Mouse (Mus musculus) c-Kit-positive CD71-positive TER-119-positive erythroid progenitor cells, embryonic 14.5 days (primary cell): ENCODE results near the gene Plekha5.

Experiments used
- DNase-seq: peaks from one replicate; pipeline ENCODE4 v3.0.0-alpha.2; 2013; ENCODE audit warnings: low spot score

Gene Plekha5

DNA sequence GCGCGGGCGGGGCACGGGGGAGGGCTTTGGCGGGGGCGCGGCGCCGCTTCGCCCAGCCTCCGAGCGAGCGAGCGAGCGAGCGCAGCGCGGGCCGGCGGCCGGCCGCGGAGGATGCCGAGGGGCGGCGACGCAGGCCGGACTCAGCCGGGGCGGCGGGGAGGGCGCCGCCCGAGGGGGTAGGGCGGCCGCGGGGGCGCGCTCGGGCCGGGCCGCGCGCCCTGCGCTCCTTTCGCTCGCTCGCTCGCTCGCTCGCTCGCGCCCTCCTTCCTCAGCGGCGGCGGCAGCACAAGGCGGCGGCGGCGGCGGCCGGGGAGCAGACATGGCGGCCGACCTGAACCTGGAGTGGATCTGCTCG, at the start of gene Plekha5:
Gene Plekha5, plus strand, starts transcription at position 209 of the 355 bp plus-strand sequence.
- peak; percentile 16 for DNase-seq

DNA sequence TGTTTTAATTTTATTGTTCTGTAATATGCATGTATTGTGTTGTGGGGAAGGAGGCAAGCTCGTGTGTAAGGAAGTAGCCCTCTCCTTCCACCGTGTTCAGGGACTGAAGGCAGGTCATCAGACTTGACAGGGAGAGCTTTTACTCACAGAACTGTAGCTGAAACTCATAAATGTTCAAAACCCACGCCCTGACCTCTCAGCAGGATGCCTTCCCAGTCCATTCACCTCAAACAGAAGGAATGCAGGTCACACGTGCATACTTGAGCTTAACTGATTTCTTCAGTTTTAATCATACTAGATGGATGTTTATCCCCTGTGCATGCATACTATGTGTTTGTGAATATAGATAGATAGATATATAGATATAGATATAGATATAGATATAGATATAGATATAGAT, 48.2 kb upstream of the Plekha5 start:
- no peak for DNase-seq

DNA sequence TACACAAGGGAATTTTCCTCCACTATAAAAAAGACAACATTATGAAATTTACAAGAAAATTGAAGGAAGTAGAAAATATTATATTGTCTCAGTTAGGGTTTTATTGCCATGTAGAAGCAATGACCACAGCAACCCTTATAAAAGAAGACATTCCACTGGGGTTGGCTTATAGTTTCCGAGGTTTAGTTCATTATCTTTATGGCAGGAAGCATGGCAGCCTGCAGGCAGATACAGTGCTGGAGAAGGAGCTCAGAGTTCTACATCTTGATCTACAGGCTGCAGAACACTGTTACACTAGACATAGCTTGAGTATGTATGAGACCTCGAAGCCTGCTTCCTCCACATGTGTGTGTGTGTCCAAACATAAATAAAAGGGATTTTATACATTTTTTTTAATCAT, 43.3 kb upstream of the Plekha5 start:
- DNase-seq: no peak

DNA sequence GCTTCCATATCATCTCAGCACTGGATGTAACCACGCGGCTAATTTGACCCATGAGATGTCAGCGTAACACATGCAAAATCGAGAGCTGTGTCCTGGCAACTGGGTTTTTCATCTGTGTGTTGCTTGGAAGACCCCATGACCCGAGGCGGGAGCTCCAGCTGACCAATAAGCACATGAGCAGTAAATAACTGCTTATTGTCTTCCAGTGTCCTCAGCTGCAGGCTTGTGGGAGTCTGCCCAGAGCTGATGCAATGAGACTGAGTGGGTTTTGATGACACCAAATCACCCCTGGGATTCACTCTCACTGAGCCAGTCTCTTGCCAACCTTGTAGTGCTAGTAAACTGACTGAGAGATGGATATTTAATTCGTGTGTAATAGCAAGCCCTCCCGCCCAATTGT, 42.7 kb upstream of the Plekha5 start:
- no peak for DNase-seq

DNA sequence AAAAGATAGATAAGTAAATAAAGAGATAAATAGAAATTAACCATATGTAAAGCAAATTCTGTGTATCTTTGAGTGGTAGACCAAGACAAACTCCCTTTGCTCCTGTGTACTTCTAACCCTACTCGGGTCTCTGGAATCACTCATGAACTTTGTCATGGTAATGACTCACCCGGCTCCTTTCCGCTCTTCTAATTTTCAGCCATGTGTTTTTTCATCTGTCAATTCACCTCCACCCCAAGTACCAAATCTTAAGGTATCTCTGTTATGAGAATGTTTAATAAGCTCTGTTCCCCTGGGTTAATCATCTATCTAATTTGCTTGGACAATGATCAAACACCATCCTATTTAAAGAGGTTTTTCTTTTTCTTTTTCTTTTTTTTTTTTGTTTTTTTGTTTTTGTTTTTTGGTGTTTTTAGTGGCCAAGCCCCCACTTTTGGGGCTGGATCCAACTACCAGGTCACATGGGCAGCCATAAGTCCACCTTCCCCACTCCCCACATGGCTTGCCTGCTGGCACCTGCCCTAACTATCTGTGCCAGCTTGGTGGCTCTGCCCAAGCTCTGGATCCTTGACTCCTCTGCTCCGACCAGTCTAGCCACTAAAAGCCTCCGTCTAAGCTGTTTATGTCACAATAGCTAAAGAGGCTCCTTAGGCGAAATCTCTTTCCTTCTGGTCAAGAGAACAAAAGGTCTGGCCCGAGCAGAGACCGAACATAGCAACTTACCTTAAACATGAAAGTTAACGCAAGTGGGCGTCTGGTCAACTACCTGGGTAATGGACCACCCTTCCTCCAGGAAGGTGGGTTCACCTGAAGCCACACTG, 40.1 kb upstream of the Plekha5 start:
- DNase-seq: no peak

- DNase-seq: no peak
These were observed 27.2 kb upstream of the Plekha5 start for GRCm38 (mm10) chr6:140396687-140397086.

GRCm38 (mm10) chr6:140402766-140403310, 21.0 kb upstream of the Plekha5 start:
- no peak for DNase-seq

DNA sequence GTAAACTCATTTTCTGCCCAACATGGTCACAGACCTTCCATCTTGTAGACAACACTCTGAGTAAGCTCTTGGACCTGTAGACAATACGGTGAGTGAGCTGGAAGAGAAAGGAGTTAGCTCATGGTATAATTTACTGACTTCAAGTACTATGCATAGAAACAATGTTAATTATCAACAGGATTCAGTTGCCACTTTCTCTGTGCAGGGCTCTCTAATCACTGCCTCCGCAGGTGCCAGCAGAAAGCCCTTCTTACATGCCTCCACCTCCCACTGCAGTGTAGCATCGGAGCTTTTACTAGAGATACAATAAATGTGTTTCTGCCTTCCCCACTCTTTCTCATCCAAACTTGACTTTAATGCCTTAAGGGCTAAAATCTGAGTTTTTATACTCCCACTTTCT, 11.9 kb upstream of the Plekha5 start:
- no peak for DNase-seq

- DNase-seq: no peak
These were observed 611 bp upstream of the Plekha5 start for GRCm38 (mm10) chr6:140423041-140423845.

DNA sequence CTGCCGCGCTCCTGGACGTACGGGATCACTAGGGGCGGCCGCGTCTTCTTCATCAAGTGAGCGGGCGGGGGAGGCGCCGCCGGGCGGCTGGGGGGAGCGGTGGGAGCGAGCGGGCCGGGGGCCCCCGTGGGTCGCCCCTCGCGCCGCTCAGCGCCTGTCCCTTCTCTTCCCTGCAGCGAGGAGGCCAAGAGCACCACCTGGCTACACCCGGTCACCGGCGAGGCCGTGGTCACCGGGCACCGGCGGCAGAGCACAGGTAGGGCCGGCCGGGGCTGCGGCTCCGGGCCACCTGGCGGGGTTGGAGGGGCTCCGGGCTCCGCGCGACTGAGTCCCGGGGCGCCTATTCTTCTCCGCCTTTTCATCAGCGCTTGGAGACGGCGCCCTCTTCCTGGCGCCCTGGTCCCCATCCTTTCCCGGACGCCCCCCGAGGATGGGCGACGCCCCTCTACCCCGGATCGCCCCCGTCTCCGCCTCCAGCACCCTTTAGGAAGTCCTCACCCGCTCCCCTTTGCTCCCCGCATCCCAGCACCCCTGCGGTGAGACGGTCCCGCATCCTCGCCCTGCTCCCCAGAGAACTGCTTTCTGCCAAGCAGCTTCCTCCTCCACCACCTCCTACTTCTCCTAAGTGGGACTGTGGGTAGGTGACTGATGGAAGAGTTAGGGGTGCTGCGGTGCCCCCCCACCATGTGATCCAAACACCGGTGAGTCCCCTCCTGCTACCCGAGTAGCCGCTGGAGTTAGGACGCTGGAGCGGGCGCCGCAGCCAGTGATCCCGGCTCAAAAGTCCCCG, 542 bp downstream of the Plekha5 start:
- no peak for DNase-seq

DNA sequence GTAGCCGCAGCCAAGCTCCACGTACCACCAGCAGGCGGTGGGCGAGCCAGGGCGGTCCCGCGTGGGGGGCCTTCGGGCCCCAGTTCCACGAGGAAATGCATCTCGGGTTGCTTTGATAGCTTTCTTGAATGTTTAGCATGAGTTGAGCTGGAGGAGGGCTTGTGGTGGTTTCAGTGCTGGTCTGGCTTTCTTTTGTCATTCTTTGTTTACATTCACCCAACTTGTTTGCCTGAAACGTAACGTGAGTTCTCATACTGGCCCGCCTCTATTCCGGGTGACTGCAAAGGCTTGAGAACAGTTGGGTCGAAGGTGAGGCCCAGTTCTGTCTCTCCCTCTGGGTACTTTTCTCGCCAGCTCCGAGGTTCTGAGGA, 1.1 kb downstream of the Plekha5 start:
- no peak for DNase-seq

DNA sequence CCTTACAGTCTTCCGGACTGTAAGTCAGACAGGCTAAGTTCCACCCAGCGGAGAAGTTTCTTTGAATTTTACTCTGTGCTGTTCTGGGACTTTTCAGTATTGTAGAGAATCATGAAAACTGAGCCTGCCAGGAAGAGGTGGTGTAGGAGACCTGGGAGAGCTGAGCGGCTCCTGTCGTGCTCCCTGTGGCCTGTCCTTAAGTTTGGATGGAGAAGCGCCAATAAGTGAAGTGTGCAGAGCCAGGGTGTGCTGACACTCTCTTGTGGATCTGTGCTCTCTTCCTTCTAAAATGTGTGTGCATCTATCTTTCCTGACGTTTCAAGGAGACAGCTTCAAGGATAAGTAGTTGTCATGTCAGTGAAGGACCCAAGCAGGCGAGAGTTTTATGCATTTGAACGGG, 5.4 kb downstream of the Plekha5 start:
- no peak for DNase-seq

GRCm38 (mm10) chr6:140432363-140432762, 8.5 kb downstream of the Plekha5 start:
- no peak for DNase-seq

GRCm38 (mm10) chr6:140443374-140443773, 19.5 kb downstream of the Plekha5 start:
- DNase-seq: peak; percentile 45

GRCm38 (mm10) chr6:140444147-140444546, 20.3 kb downstream of the Plekha5 start:
- DNase-seq: no peak

DNA sequence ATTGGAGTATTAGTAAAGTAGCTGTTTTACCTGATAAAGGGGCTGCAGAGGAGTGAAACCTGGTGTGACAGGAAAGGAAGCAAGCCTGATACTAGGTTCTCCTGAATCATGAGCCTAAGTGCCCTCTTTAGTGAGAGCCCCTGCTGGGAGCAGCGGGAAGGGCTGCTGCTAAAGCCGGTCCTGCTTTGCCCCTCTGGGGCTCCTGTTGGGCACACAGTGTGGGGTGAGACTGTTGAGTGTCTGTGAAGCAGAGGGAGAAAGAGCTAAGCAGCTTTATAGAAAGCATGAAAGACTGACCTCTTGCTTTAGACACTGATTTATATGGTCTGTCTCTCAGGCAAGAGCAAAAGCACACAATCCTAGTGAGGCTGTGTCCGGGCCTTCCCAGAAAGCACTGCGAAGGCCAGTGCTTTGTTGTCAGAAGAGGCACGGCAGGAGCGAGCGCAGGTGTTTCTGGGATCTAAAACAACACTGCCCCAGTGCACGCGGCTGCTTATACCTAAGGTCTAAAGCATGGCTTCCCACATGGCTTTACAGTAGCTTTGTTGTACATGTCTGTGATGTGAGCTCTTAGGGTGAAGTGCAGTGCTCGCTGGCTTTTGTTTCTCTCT, 21.1 kb downstream of the Plekha5 start:
- no peak for DNase-seq

- DNase-seq: no peak
These were observed 24.3 kb downstream of the Plekha5 start for GRCm38 (mm10) chr6:140448010-140448739.

GRCm38 (mm10) chr6:140450693-140451092, 26.8 kb downstream of the Plekha5 start:
- no peak for DNase-seq

GRCm38 (mm10) chr6:140452736-140453135, 28.9 kb downstream of the Plekha5 start:
- no peak for DNase-seq

- DNase-seq: no peak
These were observed 29.6 kb downstream of the Plekha5 start for GRCm38 (mm10) chr6:140453454-140453853.

GRCm38 (mm10) chr6:140454388-140454787, 30.5 kb downstream of the Plekha5 start:
- no peak for DNase-seq
